In the genomic region with DNA sequence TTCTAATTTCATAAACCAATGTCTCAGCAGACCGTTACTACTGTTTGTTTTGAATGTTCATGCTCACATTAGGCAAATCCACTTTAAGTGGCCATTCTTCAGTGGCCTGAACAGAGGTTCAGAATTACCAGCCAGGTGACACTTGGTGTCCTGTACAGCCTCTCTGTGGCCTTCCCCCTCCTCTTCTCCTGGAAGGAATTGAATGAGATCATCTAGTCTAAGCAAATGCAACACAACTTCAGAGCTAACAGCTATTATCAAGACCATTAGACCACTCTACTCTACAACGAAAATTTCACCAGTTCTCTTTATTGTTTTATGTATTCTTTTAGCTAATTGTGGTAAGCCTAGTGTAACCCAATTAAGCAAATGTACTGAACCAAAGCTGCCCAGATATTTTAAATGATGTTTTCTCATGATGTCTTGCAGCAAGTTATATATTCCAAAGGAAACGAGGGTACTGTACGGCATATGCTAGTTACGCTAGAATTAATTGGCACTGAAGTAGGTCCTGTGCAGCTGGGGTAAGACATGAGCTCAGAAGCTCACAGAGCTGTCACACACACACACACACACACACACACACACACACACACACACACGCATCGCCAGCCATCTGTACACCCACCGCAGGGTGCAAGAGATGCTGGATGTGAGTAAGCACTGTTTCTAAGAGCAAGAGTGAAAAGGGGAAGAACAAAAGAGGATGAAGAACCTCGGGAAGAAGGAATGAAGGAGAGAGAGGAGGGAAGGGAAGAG, we compare ENCODE assay signal across 13 mouse cellular contexts.
A peak's percentile ranks its signal among the peaks of the same experiment; 100 is the strongest.
DNase-seq lines count a peak whose midpoint lies in the region; ATAC-seq and TF ChIP-seq lines count a peak whose summit lies in the region.
"Had no signal": no experiment of that assay in that cellular context is flagged by ENCODE, and none has a peak within 500 bp of the region (broad histone marks: within the 10 kb centered on the region; RNA-seq: fewer than 3 reads in every experiment).

No protein-coding gene starts in this region.

- H3K27me3 ChIP-seq in forebrain, embryonic 10.5 days (ENCODE audit: poor library complexity, severe bottlenecking): no peaks in the 10 kb centered on the region
- no peaks in the 10 kb centered on the region for H3K27me3 ChIP-seq in hindbrain, embryonic 15.5 days
- no peaks in the 10 kb centered on the region for H3K27me3 ChIP-seq in kidney, embryonic 14.5 days (ENCODE audit: control insufficient read depth, insufficient read depth, low read length)
- H3K27me3 ChIP-seq: CH12.LX had no signal

- TF ChIP-seq CTCF in brain, embryonic 14.5 days (IDR thresholded peaks at IDR 0.05; ENCODE audit: borderline replicate concordance, extremely low read depth, insufficient read depth, insufficient read length): no peak

- H3K27ac ChIP-seq in forebrain, embryonic 10.5 days: peak overlapping the region; percentile 35; the same call in 1 of the 2 replicates
- H3K27ac ChIP-seq in hindbrain, embryonic 15.5 days (replicated peaks): peak overlapping the region; percentile 64
- no peak overlapping the region for H3K27ac ChIP-seq in kidney, embryonic 14.5 days (ENCODE audit: low read depth, low read length)
- H3K27ac ChIP-seq: embryonic facial prominence, embryonic 10.5 days had no signal

- no peaks in the 10 kb centered on the region for H3K9me3 ChIP-seq in forebrain, embryonic 10.5 days
- no peaks in the 10 kb centered on the region for H3K9me3 ChIP-seq in hindbrain, embryonic 15.5 days
- no peaks in the 10 kb centered on the region for H3K9me3 ChIP-seq in kidney, embryonic 14.5 days (ENCODE audit: control insufficient read depth, low read length)
- H3K9me3 ChIP-seq: embryonic facial prominence, embryonic 10.5 days had no signal

- H3K4me2 ChIP-seq in hindbrain, embryonic 15.5 days: no peak overlapping the region
- no peak overlapping the region for H3K4me2 ChIP-seq in kidney, embryonic 14.5 days (replicated peaks; ENCODE audit: low read depth, low read length)

- no peak overlapping the region for H3K9ac ChIP-seq in hindbrain, embryonic 15.5 days
- H3K9ac ChIP-seq in kidney, embryonic 14.5 days (ENCODE audit: low read depth, low read length): no peak overlapping the region

- H3K4me1 ChIP-seq in forebrain, embryonic 10.5 days: peaks cover 9% of the 10 kb centered on the region
- H3K4me1 ChIP-seq in hindbrain, embryonic 15.5 days (replicated peaks): 0 out of 2 replicates have a peak, but pooled peaks cover 9% of the 10 kb centered on the region
- H3K4me1 ChIP-seq in kidney, embryonic 14.5 days (ENCODE audit: control insufficient read depth, insufficient read depth, low read length): no peaks in the 10 kb centered on the region
- H3K4me1 ChIP-seq: embryonic facial prominence, embryonic 10.5 days had no signal

- H3K36me3 ChIP-seq in forebrain, embryonic 10.5 days (replicated peaks): no peaks in the 10 kb centered on the region
- H3K36me3 ChIP-seq in hindbrain, embryonic 15.5 days: no peaks in the 10 kb centered on the region
- H3K36me3 ChIP-seq in kidney, embryonic 14.5 days (ENCODE audit: control insufficient read depth, insufficient read depth, low read length): no peaks in the 10 kb centered on the region
- H3K36me3 ChIP-seq: embryonic facial prominence, embryonic 10.5 days had no signal

- ATAC-seq in hindbrain, embryonic 15.5 days (ENCODE audit: low FRiP score, low read depth): peak; percentile 90
- ATAC-seq in kidney, embryonic 14.5 days (ENCODE audit: low FRiP score, low TSS enrichment): no peak

- DNase-seq in brain, adult 2 months (ENCODE audit: low read depth, low spot score): peak; percentile 79
- peak; percentile 88 for DNase-seq in brain, embryonic 14.5 days (ENCODE audit: low read depth)
- no peak for DNase-seq in forebrain, embryonic 10.5 days (ENCODE audit: extremely low spot score, low spot score)
- no peak for DNase-seq in testis, postnatal 10 days (ENCODE audit: low spot score)
- DNase-seq in spleen, adult 18-20 months: no peak
- no peak for DNase-seq in frontal cortex, postnatal 25 days (ENCODE audit: low spot score in 2 of 2)
- DNase-seq: gastrocnemius, postnatal 36 days; kidney, postnatal 10 days; lung, adult 18-20 months had no signal

- no peak overlapping the region for H3K4me3 ChIP-seq in forebrain, embryonic 10.5 days
- no peak overlapping the region for H3K4me3 ChIP-seq in hindbrain, embryonic 15.5 days
- H3K4me3 ChIP-seq in kidney, embryonic 14.5 days (ENCODE audit: low read length): no peak overlapping the region
- H3K4me3 ChIP-seq: embryonic facial prominence, embryonic 10.5 days had no signal

- 80% methylated on average over 9 of the region's 9 CpGs for WGBS in forebrain, embryonic 10.5 days
- 41% methylated on average over 9 of the region's 9 CpGs for WGBS in hindbrain, embryonic 15.5 days
- WGBS in kidney, embryonic 14.5 days: 80% methylated on average over 9 of the region's 9 CpGs

- no peak for TF ChIP-seq POLR2A in brain, embryonic 14.5 days (IDR thresholded peaks at IDR 0.05; ENCODE audit: borderline replicate concordance, extremely low read depth, insufficient read depth, insufficient read length, poor library complexity, severe bottlenecking)

Comparison
In these comparisons a context has a peak if more than half of its experiments do, and no peak if none do; other contexts are left out.
1. DNase-seq: peak in brain, adult 2 months (single experiment) and brain, embryonic 14.5 days (single experiment); none in forebrain, embryonic 10.5 days (single experiment), testis, postnatal 10 days (single experiment), spleen, adult 18-20 months (0 of 2) and frontal cortex, postnatal 25 days (0 of 2).